Mouse (Mus musculus) right cerebral cortex, postnatal 10 days (tissue): Measurements from ENCODE around the gene Fam120a.

Experiments
- DNase-seq, 2 experiments: peaks; one replicate each; pipeline ENCODE4 v3.0.0; 2021; ENCODE audit warnings: low spot score in 2 of 2

Gene Fam120a

DNA sequence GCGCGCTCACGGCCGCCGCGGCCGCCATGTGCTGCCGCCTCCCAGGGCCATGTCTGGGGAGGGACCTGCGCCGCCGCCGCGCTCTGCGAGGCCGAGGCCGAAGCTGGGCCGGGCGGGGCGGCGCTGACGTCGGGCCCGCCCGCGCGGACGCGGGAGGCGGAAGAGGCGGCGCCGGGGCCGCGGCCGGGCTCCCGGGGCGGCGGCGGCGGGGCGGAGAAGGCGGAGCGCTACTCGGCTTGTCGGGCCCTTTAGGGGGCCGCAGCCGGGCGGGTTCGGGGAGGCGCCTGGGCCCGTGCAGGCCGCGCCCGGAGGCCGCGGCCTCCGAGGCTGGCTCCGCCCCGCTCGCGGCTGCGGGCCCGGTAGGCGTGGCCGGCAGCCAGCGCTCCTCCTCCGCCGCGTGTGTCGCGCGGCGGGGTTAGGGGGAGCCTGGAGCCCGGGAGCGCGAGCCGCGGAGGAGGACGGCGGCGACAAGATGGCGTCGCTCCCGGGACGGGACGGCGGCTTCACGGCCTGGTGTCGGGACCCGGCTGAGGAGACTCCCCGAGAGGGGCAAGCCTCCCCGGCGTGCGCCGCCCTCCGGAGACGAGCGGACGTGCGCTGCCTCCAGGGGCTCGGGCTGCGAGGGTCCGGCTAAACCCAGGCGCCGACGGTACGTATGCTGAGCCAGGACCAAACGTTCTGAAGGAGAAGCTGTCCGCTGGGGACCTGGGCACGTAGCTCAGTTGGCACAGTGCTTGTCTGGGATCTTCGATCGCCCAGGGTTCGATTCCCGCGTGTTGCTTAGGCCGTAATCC, at the start of gene Fam120a:
TSS of gene Fam120a (minus strand) at position 62 of the 794 bp plus-strand sequence.
- DNase-seq, result peak; percentile 86 to 89

DNA sequence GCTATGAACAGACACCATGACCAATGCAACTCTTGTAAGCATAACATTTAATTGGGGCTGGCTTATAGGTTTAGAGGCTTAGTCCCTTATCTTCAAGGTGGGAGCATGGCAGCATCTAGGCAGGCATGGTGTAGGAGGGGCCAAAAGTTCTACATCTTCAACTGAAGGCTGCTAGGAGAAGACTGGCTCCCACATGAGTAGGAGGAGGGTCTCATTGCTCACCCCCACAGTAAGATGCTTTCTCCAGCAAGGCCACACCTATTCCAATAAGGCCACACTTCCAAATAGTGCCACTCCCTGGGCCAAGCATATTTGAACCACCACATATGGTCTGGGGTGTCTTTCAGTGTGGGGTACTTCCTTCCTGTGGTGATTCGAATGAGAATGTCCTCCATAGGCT, 49.6 kb upstream of the Fam120a start:
- DNase-seq, result no peak

DNA sequence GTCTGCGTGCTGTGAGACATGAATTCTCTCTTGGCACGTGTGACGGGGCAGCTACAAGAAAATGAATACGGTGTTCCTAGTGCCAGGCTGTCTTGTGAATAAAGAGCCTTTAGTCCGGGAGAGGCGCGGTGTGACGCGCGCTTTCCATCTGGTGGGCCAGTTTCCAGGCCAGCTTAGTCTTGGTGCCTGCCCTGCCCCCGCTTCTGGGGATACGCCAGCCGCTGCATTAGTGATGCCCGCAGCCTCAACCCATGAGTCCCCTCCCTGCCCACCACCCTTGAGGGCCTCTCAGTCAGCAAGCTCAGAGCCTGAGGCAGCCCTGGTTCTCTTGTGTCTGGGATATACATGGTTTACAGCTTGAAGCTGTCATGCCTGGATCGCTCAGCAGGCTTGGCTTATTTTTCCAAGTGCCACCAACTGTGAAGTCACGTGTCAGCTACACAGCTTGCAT, 48.5 kb upstream of the Fam120a start:
- DNase-seq, result peak; percentile 93 to 95

DNA sequence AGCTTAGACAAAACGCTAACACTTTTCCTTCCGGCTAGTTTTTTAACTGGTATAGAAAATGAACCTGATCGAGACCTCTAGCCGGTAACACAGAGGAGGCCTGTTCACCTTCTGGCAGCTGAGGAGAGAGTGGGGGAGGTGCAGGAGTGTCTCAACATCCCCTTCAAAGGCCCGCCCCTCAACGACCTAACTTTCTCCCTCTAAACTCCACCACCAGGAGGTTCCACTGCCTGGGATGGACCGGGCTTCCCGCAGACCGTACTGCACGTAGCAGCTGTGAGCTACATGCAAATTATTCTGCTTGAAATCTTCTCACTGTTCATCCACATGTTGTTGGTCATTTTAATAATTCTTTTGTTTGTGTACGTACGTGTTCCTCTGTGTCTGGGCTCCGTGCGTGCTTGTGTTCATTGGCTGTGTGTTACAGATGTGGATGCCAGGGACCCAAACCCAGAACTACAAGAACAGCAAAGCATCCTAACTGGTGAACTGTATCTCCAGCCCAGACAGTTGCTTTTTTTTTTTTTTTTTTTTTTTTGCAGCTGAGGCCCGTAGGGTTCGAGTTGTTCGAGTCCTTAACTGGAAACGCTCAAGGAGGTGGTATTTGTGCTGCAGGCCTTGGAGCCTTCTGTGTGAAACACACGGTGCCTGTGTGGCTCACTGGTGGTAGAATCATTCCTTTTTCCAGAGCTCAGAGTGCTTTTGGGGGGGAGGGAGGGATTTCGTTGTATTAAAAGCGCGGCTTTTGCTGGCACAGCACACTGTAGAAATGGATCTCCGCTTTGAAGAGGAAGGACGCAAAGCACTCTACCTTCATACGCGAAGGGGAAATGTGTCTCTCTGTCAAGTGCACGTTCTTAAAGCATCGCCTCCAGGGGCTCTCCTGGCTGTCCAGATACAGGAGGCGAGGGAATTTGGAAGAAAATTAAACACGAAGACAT, 47.8 kb upstream of the Fam120a start:
- peak; percentile 60 to 64 for DNase-seq

DNA sequence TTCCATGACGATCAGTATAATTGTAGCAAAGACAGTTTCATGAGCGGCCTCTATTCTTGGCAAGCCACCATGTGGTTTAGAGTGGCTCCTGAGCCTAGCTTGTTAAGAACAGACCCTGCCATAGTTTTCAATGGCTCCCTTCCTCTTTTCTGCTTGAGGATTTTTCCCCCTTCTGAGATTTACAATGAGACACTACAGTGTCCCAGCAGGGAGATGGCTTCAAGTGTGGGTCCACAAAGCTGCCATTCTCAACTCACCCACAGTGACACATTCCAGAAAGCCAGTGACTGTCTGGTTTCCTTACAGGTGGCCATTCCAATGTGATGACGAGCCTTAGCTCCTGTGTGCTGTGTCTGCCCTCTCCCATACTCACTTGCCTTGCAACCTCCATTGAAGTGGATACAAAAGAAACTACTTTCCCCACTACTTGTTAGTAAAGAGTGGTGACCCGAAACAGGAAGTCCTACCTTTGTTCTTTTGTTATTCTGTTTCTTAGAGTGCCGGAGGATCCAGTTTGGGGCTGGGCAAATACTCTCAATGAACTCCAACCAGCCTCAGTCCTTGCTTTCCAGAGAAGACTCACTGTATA, 45.5 kb upstream of the Fam120a start:
- no peak for DNase-seq

DNA sequence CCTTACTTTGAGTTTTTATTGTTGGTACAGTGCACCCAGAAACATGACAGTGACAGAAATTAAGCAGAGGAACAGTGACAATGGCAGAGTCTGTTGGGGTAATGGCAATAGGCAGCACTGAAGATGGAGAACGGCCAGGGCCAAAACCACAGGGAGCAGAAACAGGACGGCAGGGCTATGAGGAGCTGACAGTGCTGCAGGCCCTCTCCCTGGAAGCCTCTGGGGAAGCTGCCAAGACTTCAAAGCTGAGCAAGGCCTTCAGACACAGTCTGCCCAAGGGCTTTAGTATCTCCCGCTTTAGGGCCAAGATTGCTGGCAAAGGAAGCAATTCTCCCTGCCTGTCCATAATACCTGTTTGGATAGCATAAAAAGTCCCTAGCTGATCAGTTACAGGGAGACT, 33.9 kb upstream of the Fam120a start:
- peak; percentile 75 to 80 for DNase-seq

DNA sequence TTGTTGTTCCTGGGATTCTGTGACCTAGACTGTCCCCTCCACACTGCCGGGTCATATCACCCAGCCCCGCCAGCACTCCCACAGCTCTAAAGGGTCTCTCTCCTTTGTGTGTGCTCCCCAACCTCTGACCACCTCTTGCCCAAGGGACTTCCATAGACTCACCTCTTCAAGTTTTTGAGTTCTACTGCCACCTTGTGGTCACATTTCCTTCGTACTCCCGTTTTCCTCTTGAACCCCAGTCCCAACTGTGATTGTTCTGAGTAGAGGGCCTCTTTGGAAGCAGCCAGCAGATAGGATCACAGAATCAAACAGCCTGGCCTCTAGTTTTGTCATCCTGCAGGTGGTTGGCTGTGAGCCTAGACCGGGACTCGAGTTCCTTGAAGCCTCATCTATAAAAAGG, 30.8 kb upstream of the Fam120a start:
- DNase-seq, result peak; percentile 52 to 60

DNA sequence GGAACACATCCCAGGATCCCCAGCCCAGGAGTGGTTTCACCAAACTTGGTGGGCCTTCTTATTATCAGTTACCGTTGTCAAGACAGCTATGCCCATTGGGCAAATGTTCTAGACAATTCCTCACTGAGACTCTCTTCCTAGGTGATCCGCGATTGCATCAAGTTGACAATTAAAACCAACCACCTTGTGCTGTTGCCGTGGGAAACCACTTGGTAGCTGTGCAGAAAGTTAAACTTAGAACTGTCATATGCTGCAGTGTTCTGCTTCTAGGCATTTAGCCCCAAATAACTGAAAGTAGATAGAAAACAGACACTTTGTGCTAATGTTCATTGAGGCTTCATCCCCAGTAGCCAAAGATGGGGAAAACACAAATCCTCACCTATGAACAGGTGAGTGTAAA, 28.9 kb upstream of the Fam120a start:
- DNase-seq, result peak; percentile 34 to 57

DNA sequence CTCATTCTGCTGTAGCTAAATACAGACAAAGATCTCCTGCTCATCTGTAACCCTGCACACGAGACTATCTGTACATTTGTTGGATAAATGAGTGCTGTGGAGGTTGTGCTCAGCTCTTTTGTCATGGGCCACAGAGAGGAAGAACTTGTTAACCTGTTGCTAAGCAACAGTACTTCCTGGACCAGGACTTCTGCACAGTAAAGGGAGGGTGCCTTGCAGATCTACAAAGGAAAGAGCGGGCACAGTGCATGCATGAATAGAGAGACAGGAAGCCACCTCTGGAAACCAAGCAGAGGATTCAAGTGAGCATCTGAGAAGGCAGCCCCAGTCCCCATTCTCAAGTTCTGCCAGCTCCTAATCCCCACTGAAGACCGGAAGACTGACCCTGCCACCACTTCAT, 27.1 kb upstream of the Fam120a start:
- DNase-seq, result no peak

DNA sequence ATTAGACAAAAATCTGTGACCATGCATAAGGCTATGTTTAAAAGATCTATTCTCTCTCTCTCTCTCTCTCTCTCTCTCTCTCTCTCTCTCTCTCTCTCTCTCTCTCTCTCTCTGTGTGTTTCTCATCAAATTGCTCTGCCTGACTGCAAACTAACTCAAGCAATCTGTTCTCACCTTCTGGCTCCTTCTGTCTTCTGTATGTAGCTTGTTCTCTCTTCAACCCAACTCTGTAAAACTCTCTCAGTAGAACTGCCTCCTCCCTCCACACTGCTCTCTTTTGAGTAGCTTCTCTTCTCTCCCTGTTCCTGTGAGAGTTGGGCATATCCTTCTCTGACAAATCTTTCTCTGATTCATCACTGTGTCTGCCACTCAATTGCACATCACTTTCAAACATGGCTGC, 25.1 kb upstream of the Fam120a start:
- peak in 1 of 2 experiments; percentile 50 for DNase-seq

DNA sequence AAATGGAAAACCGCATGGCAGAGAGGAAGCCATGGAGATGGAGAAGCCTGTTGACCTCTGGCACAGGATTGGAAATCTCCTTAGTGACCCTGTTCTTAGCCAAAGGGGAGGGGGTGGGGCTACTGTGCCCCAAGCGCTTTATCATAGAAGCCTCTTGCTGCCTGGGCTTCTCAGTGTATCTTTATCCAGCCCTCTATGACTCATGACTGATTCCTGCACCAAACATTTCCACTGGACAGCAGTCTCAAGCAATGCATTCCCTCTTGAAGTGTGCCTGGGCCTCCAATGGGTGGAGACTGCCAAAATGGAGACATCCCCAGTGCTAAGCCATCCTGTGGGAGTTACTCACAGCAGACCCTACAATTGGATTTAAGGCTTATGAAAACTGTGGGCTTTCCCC, 22.3 kb upstream of the Fam120a start:
- no peak for DNase-seq

DNA sequence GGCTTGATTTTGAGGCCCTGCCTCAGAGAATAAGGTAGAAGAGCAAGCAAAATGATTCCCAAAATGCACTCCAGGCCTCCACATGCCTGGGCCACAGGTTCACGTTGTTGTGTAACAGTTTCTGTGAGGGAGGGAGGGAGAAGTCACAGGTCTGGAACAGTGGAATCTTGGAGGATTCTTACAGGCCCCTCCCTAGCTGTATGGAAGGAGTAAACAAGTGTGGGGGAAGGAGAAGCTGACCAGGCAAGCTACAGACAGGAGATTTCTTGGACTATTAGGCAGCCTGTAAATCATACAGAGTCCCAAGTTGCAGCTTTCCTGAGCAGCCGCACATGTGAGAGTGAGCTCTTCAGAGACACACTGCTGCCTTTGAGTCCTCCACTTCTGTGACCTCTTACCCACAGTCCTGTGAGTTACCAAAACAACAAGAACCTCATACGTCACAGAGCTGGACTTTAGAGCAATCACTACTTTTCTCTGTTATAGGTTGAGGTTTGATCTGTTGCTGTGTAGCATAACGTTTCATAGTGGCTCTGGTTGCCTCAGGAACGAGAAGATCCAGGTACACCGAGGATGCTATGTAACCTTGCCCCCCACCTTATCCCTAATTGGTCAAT, 14.8 kb upstream of the Fam120a start:
- DNase-seq, result no peak

DNA sequence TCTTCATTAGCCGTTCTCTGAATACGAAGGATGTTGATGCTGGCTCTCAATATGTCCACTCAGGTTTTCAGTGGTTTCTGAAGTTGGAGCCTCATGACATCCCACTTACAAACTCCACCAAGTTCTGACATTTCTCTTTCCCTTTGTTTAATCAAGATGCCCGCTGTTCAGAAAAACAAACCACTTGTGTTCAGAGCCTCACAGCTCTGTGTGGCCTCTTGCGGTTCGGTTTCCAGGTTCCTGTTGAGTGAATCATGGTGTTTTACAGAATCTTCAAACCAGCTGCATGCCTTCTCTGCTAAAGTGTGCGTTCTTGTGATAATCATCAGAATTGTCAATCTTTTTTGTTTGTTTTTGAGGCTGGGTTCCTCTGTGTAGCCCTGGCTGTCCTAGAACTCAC, 11.3 kb upstream of the Fam120a start:
- DNase-seq, result no peak

DNA sequence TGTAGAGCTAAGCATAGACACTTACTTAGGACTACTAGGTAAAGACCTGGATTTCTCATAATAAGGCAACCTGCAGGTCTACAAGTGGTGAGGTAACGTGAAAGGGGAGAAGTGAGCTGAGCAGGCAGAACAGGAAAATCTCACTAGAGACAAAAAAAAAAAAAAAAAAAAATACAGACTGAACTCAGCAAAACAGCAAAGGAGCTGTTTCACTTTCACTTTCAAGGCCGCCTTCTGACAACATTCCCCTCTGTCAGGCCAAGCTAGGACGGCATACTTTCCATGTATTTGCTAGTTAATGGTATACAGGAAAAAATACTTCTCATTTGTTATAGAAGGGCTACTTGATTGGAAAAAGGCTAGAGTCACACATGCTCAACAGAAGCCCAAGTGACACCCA, 10.0 kb upstream of the Fam120a start:
- no peak for DNase-seq

DNA sequence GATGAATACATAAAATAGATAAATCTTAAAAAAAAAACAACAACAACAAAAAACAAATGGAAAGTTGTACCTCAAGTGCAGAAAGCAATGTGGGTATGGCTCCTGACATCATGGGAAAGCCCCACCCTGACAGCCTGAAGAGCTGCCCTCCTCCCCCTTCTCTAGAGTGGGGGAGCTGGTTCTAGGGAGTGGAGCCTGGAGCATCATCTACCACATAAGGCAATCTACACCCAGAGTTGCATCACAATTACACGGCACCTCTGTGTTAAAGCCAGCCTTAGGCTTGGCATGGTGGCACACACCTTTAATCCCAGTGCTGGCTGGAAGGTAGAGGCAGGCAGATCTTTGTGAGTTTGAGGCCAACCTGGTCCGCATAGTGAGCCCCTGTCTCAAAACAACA, 6.9 kb upstream of the Fam120a start:
- no peak for DNase-seq

DNA sequence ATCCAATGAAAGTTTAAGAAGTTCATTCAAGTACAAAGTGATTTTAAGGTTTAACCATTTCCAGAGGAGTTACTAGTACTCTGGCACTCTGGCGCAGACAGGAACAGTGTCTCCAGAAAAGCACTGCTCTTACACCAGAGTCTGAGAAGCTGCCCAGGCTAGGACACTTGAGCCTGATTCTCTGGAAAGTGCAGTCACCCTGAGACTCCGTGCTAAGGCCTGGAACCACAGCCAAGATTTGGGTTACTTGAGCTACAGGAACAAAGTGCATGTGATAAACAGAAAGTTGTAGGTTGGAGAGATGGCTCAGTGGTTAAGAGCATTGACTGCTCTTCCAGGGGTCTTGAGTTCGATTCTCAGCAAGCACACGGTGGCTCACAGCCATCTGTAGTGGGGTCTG, 6.4 kb upstream of the Fam120a start:
- DNase-seq, result no peak

DNA sequence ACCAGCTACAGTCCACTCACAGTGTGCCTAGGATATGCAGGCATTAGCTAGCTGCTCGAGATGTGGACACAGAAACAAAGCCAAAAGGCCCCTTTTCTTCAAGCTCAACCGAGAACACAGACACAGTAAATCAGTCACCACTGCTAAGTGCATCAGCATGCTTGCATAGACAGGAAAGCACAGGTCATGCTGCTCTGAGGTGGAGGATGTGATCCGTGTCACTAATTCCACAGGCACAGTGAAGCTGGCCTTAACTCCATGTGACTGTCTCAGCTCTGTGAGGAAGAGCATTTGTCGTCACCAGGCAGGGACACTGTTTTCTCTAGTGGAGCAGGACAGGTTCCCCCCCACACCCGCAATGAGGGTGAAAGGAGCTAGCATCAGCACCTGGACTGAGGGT, 5.4 kb upstream of the Fam120a start:
- DNase-seq, result no peak

DNA sequence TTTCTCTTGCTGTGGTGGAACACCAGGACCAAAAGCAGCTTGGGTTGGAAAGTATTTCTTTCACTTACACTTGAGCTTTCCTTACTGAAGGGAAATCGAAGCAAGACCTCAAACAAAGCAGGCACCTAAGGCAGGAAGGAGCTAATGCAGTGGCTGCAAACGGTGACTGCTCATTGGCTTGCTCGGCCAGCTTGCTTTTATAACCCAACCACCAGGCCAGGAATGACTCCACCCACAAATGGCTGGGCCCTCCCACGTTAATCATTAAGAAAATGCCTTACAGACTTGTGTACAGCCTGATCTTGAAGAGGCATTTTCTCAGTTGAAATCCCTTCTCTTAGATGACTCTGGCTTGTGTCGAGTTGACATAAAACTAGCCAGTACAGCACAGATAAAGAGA, 3.2 kb upstream of the Fam120a start:
- DNase-seq, result no peak

DNA sequence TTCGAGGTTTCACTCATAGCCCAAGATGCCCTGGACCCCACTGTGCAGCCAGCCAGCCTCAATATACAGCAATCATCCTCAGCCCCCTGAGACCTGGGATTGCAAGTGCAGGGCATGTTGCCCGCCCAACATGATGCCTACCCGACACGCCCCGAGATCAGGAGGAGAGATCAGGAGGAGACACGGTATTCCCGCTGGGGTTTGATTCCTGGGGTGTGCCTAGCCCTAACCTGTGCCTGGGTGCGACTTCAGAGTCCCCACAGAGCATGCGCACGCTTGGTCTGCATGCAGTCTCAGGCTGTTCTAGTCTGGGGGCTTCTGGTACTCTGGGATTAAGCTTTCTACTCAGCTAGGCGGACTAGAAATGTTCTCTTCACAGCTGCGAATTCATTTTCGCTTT, 2.7 kb upstream of the Fam120a start:
- DNase-seq, result no peak

DNA sequence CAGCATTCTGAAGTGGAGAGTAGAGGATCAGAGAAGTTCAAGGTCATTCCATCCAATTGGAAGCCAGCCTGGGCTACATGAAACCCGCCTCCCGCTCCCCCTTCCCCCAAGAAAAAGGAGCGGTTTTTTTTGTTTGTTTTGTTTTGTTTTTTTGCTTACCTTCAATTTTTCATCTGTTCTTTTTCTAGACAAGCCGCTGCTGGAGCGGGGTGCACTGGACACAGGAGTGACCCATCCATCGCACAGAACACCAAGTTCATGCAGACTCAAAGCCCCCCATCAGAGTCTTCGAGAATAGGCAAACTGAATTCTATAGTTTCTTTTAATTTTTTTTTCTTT, 902 bp upstream of the Fam120a start:
- no peak for DNase-seq

DNA sequence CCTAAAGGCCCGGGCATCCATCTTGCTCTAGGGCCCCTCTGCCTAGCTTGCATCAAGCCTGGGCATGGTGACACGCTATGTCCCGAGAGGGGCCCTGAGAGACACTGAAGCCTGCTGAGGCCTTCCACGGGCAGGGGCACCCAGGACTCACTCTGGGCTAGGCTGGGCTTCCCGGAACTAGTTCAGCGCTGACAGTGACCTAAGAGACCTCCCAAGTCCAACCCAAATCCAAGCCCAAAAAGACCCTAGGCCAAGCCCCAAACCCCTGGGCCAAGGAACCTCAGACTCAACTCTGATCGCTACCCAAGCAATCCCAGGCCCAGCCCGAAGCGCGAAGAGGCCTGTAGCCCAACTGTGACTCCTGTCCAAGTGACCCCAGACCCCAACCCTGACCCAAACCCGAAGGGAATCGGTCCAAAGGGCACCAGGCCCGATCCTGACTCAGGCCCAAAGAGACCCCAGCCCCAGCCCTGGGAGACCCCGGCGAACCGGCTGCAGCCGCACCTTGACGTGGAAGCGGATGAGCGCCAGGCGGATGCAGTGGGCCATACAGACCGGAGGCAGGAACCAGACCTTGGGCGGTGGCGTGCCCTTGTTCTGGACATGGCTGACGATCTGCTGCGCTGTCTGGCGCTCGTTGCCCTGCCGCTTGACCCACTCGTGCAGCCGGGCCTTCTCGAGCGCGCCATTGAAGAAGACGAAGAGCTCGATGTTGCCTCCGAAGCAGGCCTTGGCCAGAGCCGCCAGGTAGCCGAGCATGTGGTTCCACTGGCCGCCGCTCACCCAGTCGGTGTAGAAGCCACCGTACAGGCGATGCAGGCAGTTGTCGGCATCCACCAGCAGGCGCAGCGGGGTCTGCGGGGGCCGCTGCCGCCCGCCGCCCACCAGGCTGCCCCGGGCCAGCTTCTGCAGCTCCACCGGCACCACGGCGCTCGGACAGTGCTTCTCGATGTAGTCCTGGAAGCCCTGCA, 681 bp downstream of the Fam120a start:
- peak; percentile 58 to 78 for DNase-seq
